Mouse (Mus musculus) lung, adult 2 months (tissue): ENCODE data around the gene Gm45234. TPM values are rescaled to one million over a fixed set of nuclear protein-coding genes. Genes with fewer than 3 reads are reported as not detected.
A peak's percentile ranks its signal among the peaks of the same experiment; 100 is the strongest.

ENCODE experiments used
- DNase-seq: peaks from one replicate; pipeline ENCODE4 v3.0.0; 2022
- H3K4me1 ChIP-seq: fragments of 200-500 bp; 2 replicates; pipeline ENCODE4 v1.6.1; 2011; ENCODE audit warnings: low read length; ENCODE audit not compliant: control insufficient read depth, insufficient read depth
- H3K4me3 ChIP-seq: fragments of 200-500 bp; replicated peaks from 2 replicates; pipeline ENCODE3; 2011; ENCODE audit warnings: low read depth, mild to moderate bottlenecking, control low read depth, low read length; ENCODE audit errors: extremely low read depth
- CTCF ChIP-seq: fragments of 200-500 bp; IDR thresholded peaks from 2 replicates; pipeline ENCODE4 v1.5.1; 2011; ENCODE audit warnings: mild to moderate bottlenecking, low read length, control low read depth; ENCODE audit not compliant: insufficient read depth
- POLR2A ChIP-seq: fragments of 200-500 bp; IDR thresholded peaks from 2 replicates; pipeline ENCODE4 v1.6.1; 2011; ENCODE audit warnings: low read depth, mild to moderate bottlenecking, control low read depth, low read length, borderline replicate concordance; ENCODE audit errors: extremely low read depth
- WGBS: fragments of 180-500 bp; shearing (Covaris S2); methylation state at CpG from one replicate; pipeline ENCODE4 v1.1.7; 2018; 5-methylcytosine and 5-hydroxymethylcytosine counted together
- polyA plus RNA-seq: library from polyadenylated mRNA; depleted of rRNA; stranded (reverse); fragments of >200 nt; gene quantifications from 2 replicates; pipeline ENCODE4 v1.2.3, GENCODE M21; 2012

Gene Gm45234
- polyA plus RNA-seq, 1 experiment = 0.08 TPM

GRCm38 (mm10) chr6:124767920-124768703, 12.3 kb upstream of the Gm45234 start:
- TF ChIP-seq CTCF (no peak), POLR2A (no peak)
- Histone ChIP-seq H3K4me1 (no peaks in the 10 kb centered on the region), H3K4me3 (no peak overlapping the region)
- 42% methylated on average over 19 of the region's 19 CpGs for WGBS
- DNase-seq = no peak

GRCm38 (mm10) chr6:124767536-124767919, 11.7 kb upstream of the Gm45234 start:
- WGBS = 68% methylated on average over 4 of the region's 4 CpGs
- TF ChIP-seq POLR2A (no peak), CTCF (no peak)
- Histone ChIP-seq H3K4me3 (no peak overlapping the region), H3K4me1 (no peaks in the 10 kb centered on the region)
- DNase-seq = no peak

DNA sequence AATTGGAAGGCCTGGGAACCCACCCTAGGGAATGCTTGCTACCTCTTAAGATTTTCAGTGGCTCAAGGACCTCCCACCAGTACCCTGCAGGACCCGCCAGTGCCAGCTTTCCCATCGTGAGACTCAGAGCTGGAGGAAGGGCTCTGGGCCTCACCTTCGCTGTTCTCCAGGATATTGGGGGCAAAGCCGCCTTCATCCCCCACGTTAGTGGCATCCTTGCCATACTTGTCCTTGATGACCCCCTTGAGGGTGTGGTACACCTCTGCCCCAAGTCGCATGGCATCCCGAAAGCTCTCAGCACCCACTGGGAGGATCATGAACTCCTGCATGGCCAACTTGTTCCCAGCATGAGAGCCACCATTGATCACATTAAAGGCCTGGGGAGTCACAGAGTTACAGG, 10.1 kb upstream of the Gm45234 start:
- WGBS = 79% methylated on average over 7 of the region's 7 CpGs
- TF ChIP-seq POLR2A (no peak), CTCF (no peak)
- Histone ChIP-seq H3K4me1 (no peaks in the 10 kb centered on the region), H3K4me3 (no peak overlapping the region)
- DNase-seq = no peak

- H3K4me1 ChIP-seq = peaks cover 11% of the 10 kb centered on the region; the same call in 1 of the 2 replicates
- 2% methylated on average over 5 of the region's 5 CpGs for WGBS
- 0 out of 2 replicates have a peak, but pooled peaks have one; percentile 8 for TF ChIP-seq POLR2A
- TF ChIP-seq CTCF = peak; percentile 98
- H3K4me3 ChIP-seq = peak overlapping the region; percentile 4
- peak; percentile 83 for DNase-seq
Measured at GRCm38 (mm10) chr6:124759259-124759658, 3.4 kb upstream of the Gm45234 start.

DNA sequence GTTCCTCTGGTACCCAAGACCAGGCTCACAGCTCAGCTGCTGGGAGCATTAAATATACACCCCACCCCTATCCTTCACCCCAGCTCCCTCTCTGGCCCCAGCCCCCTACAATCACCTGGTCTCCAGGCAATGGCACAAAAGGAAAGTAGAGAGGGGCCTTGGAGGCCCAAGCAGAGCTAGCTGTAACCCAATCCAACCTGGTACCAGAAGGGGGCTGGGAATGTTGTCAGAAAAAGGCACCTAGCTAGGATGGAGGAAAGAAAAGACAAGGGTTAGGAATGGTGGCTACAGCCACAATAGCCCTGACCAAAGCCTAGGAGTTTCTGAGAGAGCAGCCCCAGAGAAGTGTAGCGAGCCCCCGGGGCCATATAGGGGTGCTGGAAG, 3.0 kb upstream of the Gm45234 start:
- no peak for DNase-seq
- TF ChIP-seq CTCF = no peak
- no peak for TF ChIP-seq POLR2A
- Histone ChIP-seq H3K4me1 (peaks cover 12% of the 10 kb centered on the region; the same call in 1 of the 2 replicates), H3K4me3 (no peak overlapping the region)
- WGBS = 43% methylated on average over 2 of the region's 2 CpGs

DNA sequence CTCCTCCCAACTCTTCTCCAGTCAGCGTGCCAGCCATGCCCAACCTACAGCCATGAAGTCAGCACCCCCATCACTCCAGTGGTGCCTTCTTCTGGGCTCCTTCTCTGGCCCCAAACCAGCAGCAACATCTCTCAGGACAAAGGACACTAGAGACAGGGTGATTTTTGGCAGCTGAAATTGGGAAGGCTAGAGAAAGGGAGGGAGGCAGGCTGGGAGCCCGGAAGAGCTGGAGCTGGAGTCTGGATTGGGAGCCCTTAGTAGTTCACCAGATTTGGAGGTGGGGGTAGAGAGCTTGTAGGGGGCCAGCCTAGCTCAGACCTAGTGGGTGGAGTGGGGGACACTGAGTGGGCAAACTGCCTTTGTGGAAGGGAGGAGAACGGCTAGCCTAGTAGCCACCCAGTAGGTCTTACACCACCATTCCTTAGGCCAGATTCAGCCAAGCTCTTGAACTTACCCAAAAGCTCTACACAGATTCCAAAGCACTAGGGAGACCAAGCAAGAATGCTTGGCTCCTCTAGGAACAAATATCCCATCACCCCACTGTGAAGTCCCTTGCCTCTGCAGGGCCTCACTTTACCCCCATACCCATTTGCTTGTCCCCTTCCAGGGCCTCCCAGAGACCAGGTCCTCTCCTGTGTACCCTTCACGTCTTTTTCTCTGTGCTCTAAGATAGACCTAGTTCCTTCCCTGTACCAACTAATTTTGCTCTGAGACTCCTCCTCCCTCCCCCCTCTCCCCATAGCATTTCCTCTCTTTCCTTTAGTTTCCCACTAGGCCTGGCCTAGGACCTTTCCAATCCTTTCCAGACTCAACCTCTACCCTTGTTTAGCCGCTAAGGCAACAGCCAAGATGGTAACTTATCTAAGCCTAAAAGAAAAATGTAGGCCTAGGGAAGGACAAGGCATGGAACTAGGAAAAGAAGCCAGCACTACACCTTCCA, 2.4 kb upstream of the Gm45234 start:
- H3K4me3 ChIP-seq = no peak overlapping the region
- WGBS = 43% methylated on average over 5 of the region's 5 CpGs
- no peak for DNase-seq
- peaks cover 12% of the 10 kb centered on the region; the same call in 1 of the 2 replicates for H3K4me1 ChIP-seq
- TF ChIP-seq CTCF (no peak), POLR2A (no peak)

- Histone ChIP-seq H3K4me3 (no peak overlapping the region), H3K4me1 (peaks cover 12% of the 10 kb centered on the region; the same call in 1 of the 2 replicates)
- no peak for DNase-seq
- TF ChIP-seq POLR2A (no peak), CTCF (no peak)
- WGBS = 14% methylated on average over 5 of the region's 5 CpGs
Measured at GRCm38 (mm10) chr6:124757351-124757880, 1.6 kb upstream of the Gm45234 start.

DNA sequence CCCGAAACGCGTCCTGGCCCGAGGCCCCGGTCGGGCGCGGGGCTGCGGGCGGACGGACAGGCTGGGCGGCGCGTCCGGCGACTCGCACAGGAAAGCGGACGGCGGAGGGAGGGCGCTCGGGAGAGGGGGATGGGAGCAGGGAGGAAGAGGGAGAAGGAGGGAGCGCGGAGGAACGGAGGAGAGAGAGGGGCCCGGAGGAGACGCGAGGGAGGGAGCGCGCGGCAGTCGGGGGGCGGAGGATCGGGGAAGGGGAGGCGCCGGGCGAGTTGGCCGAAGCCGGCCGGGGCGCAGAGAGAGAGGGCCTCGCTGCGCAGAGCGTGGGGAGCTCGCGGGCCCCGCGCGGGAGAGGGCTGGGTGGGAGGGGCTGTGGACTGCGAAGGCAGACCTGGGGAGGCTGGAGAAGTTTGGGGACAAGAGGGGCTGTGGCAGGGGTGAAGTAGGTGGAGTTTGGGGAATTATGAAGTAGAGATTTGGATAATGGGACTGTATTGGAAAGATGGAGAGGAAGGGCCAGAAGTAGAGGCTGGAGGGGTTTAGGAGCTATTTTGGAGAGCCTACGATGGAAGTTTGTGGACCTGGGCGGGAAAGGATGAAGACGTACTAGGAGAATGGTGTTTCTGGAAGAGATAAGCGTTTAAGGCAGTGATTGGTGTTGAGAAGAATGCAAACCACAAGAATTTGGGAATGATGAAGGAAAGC, 980 bp upstream of the Gm45234 start:
- TF ChIP-seq CTCF (no peak), POLR2A (peak; percentile 32; the same call in 1 of the 2 replicates)
- Histone ChIP-seq H3K4me3 (peak overlapping the region; percentile 50), H3K4me1 (peaks cover 12% of the 10 kb centered on the region; the same call in 1 of the 2 replicates)
- peak; percentile 82 for DNase-seq
- under 1% methylated on average over 49 of the region's 54 CpGs for WGBS
